Mouse (Mus musculus) neural tube, embryonic 15.5 days (tissue): ENCODE measurements around the gene Olfr76. TPM values are rescaled to one million over a fixed set of nuclear protein-coding genes. Genes with fewer than 3 reads are reported as not detected.
"Not testable (repeated sequence)": the region's sequence is repeated elsewhere in the genome, so short reads cannot be mapped to it uniquely, and the experiment has no call there.

Source experiments
- ATAC-seq: fragments of 200-750 bp; cut with Nextera tagmentation; 2 replicates; pipeline ENCODE4 v1.8.0; 2017; ENCODE audit warnings: mild to moderate bottlenecking, moderate TSS enrichment, moderate library complexity; ENCODE audit not compliant: low FRiP score
- H3K27ac ChIP-seq: fragments of 300-500 bp; sonication (generic); replicated peaks from 2 replicates; pipeline ENCODE4 v1.5.1; 2015; ENCODE audit warnings: mild to moderate bottlenecking, inconsistent platforms
- H3K27me3 ChIP-seq: fragments of 300-500 bp; sonication (generic); replicated peaks from 2 replicates; pipeline ENCODE4 v1.6.1; 2015; ENCODE audit warnings: inconsistent platforms
- H3K36me3 ChIP-seq: fragments of 300-500 bp; sonication (generic); 2 replicates; pipeline ENCODE4 v1.6.1; 2015; ENCODE audit warnings: inconsistent platforms
- H3K4me1 ChIP-seq: fragments of 300-500 bp; sonication (generic); 2 replicates; pipeline ENCODE4 v1.6.1; 2015; ENCODE audit warnings: inconsistent platforms
- H3K4me2 ChIP-seq: fragments of 300-500 bp; sonication (generic); 2 replicates; pipeline ENCODE4 v1.6.1; 2015; ENCODE audit warnings: inconsistent platforms, mild to moderate bottlenecking, moderate library complexity
- H3K4me3 ChIP-seq: fragments of 300-500 bp; sonication (generic); replicated peaks from 2 replicates; pipeline ENCODE4 v1.5.1; 2015; ENCODE audit warnings: mild to moderate bottlenecking, inconsistent platforms
- H3K9ac ChIP-seq: fragments of 300-500 bp; sonication (generic); replicated peaks from 2 replicates; pipeline ENCODE4 v1.6.1; 2015; ENCODE audit warnings: mild to moderate bottlenecking, inconsistent platforms
- H3K9me3 ChIP-seq: fragments of 300-500 bp; sonication (generic); replicated peaks from 2 replicates; pipeline ENCODE4 v1.6.1; 2016; ENCODE audit warnings: inconsistent platforms
- WGBS: fragments of 180-500 bp; shearing (Covaris S2); methylation state at CpG from one replicate; pipeline ENCODE4 v1.1.7; 2015; ENCODE audit warnings: mixed read lengths; 5-methylcytosine and 5-hydroxymethylcytosine counted together
- polyA plus RNA-seq: library from polyadenylated mRNA; unstranded; fragments of >200 nt; fragmentation: Nextera tagmentation; extraction: Ambion mirVana; gene quantifications from 2 replicates; pipeline ENCODE4 v1.2.1, GENCODE M21; 2015

The Olfr76 gene
- not detected in 2 replicates for polyA plus RNA-seq

DNA sequence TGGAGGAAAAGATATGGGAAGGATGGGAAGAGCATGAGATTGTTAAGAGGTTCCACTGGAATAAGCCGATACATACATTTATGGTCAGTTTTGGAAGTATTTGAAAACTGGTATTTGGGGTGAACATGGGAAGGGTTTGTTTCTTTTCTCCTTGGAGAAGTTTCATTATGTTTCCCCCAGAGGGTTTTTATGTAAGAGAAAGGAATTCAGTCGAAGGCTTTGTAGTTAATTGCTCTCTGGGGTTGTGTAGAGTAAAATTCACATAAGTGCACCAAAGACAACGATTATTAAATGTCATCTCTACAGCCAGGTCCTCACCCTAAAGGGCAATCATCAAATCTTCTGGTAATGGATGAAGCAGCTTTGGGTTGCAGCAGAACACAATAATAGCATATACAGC lies at the start of gene Olfr76:
Gene Olfr76 (minus strand): TSS at position 101 of the 400 bp plus-strand sequence.
- Histone ChIP-seq H3K4me3 (no peak within 1 kb of the TSS), H3K9ac (no peak within 1 kb of the TSS), H3K27me3 (no peaks in the 10 kb centered on the region), H3K36me3 (no peaks in the 10 kb centered on the region), H3K4me1 (no peaks in the 10 kb centered on the region), H3K4me2 (no peak within 1 kb of the TSS), H3K9me3 (no peaks in the 10 kb centered on the region), H3K27ac (no peak within 1 kb of the TSS)
- 57% methylated on average over 3 of the region's 3 CpGs for WGBS
- no peak for ATAC-seq

DNA sequence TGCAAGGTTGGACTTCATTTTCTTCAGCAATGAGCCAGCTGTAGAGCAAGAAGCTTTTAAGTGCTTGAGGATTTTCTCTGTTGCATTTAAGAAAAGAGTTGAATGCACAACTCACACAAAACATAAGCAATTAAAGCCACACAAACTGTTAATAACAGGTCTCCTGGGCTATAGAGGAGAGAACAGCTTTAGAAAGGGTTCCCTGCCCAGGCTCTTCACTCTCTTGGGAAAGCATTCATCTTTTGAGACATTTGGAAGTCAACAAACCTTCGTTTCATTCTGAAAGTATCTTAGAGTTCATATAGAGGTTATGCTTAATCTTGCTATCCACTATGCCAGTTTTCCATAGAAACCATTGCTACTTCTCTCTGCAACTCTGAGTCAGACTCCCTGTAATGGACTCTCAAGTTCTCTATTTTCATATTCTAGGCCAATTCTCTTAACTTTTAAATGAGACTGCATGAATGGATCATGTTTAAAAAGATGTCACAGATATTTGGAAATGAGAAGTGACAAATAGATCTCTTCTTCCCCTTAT lies 47.1 kb upstream of the Olfr76 start, which contains the start of gene Olfr1555-ps1:
Gene Olfr1555-ps1 (minus strand): TSS at position 51 of the 538 bp plus-strand sequence.
- 57% methylated on average over 1 of the region's 1 CpGs for WGBS
- ATAC-seq, H3K27ac ChIP-seq, H3K36me3 ChIP-seq, H3K4me1 ChIP-seq, H3K9me3 ChIP-seq, H3K9ac ChIP-seq, H3K4me2 ChIP-seq, H3K27me3 ChIP-seq, H3K4me3 ChIP-seq: not testable (repeated sequence)

DNA sequence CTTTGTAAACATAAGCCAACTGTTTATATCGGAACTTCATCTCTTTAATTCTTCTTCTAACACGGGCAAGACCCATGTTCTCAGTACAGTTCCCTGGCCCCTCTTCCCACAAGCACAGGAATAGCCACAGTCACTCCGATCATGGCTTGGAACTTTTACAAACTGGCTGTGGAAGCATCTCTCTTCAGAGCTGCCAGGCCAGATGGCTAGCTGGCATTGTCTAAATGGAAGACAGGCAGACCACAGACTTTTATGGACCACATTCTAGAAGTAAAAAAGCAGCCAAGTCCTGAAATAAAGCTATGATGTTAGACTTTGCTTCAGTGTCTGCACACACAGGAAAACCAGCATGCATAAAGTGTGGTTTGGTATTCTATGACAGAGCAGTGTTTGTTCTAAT lies 22.4 kb upstream of the Olfr76 start:
- Histone ChIP-seq H3K27ac (no peak overlapping the region), H3K27me3 (no peaks in the 10 kb centered on the region), H3K4me2 (no peak overlapping the region), H3K9me3 (no peaks in the 10 kb centered on the region), H3K4me1 (0 out of 2 replicates have a peak, but pooled peaks cover 3% of the 10 kb centered on the region), H3K4me3 (no peak overlapping the region), H3K9ac (no peak overlapping the region), H3K36me3 (no peaks in the 10 kb centered on the region)
- no peak for ATAC-seq
- 88% methylated on average over 3 of the region's 3 CpGs for WGBS

DNA sequence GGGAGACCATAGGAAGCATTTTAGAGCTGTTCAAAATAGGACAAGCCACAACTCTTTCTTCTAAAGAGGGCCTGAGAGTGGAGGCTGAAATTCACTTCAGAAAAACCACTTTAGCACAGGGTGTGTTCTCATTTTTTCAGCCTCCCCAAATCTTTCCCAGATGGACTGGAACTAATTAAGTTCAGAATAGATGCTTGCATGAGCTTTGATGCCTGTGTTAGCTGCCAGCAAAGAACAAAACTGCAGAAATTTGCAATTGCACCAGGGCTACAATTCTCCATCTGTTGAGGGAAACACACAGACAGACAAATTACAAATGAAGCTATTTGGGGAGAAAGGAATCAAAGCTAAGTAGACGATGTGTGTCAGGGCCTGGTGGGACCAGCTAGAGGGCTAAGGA lies 20.4 kb upstream of the Olfr76 start:
- ATAC-seq: peak; percentile 69
- no peak overlapping the region for H3K9ac ChIP-seq
- 0 out of 2 replicates have a peak overlapping the region, but pooled peaks have one; percentile 24 for H3K27ac ChIP-seq
- H3K27me3 ChIP-seq: no peaks in the 10 kb centered on the region
- no peaks in the 10 kb centered on the region for H3K9me3 ChIP-seq
- 0 out of 2 replicates have a peak, but pooled peaks cover 3% of the 10 kb centered on the region for H3K4me1 ChIP-seq
- no peak overlapping the region for H3K4me2 ChIP-seq
- H3K4me3 ChIP-seq: no peak overlapping the region
- no peaks in the 10 kb centered on the region for H3K36me3 ChIP-seq
- WGBS: 31% methylated on average over 1 of the region's 1 CpGs

DNA sequence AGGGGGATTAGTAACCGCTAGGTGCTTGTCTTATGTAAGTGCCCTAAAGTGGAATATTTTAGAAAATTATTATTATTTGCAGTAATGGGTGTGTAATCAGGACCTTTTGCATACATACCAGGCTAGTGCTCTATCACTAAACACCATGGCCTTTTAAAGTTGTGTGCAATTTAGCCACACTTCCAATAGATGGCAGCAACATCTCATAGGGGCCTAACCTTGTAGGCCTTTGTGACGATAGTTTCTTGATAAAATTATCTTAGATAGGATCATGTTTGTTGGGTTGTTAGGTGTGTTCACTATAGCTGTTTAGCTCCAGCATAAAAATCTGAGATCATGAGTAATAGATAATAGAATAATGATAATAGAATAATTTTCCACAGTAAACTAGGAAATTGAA lies 11.3 kb upstream of the Olfr76 start:
- Histone ChIP-seq H3K4me1 (no peaks in the 10 kb centered on the region), H3K9me3 (no peaks in the 10 kb centered on the region), H3K27me3 (no peaks in the 10 kb centered on the region), H3K36me3 (no peaks in the 10 kb centered on the region), H3K4me3 (no peak overlapping the region), H3K9ac (no peak overlapping the region), H3K27ac (no peak overlapping the region), H3K4me2 (no peak overlapping the region)
- 38% methylated on average over 2 of the region's 2 CpGs for WGBS
- no peak for ATAC-seq

DNA sequence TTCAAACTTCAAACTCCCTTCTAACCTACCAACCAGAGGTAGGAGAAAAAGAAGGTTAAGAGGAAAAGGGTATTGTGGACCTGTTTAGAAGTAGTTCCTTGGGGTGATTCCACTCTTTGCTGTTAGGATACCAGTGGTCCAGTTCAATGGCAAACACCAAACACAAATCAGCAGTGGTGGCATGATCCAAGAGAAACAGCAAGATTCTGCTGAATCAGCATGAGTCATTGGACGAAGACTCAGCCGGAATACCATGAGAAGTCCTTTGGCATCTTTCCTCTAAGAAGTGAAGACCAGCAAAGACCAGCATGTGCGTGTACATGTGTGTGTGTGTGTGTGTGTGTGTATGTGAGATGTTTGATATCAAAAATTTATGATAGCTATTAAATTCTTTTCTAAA lies 6.5 kb downstream of the Olfr76 start:
- Histone ChIP-seq H3K4me1 (no peaks in the 10 kb centered on the region), H3K36me3 (no peaks in the 10 kb centered on the region), H3K4me2 (no peak overlapping the region), H3K9me3 (no peaks in the 10 kb centered on the region), H3K27me3 (no peaks in the 10 kb centered on the region), H3K27ac (no peak overlapping the region), H3K9ac (no peak overlapping the region), H3K4me3 (no peak overlapping the region)
- WGBS: 97% methylated on average over 3 of the region's 3 CpGs
- ATAC-seq: no peak

DNA sequence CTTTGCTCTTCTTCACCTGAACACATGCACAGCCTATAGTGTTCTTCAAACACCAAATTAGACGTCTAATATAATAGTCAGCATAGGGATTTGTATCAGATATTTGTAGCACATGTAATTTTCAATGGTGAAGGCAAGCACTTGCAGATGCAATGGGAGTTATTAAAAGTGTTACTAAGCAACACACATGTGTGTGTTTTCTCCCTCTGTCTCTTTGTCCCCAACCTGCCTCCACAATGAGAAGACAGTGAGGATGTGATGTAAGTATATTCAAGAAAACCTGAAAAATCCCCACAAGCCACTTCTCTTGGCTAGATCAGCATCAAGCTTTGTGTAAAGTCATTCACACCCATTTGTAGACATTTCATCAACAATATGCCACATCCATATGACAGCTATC lies 7.2 kb downstream of the Olfr76 start, which contains the start of gene Olfr1428:
Gene Olfr1428 (minus strand): TSS at position 101 of the 400 bp plus-strand sequence.
- no peak for ATAC-seq
- Histone ChIP-seq H3K9ac (no peak within 1 kb of the TSS), H3K27ac (no peak within 1 kb of the TSS), H3K9me3 (no peaks in the 10 kb centered on the region), H3K4me2 (no peak within 1 kb of the TSS), H3K27me3 (no peaks in the 10 kb centered on the region), H3K4me3 (no peak within 1 kb of the TSS), H3K36me3 (no peaks in the 10 kb centered on the region), H3K4me1 (no peaks in the 10 kb centered on the region)
- 83% methylated on average over 1 of the region's 1 CpGs for WGBS

DNA sequence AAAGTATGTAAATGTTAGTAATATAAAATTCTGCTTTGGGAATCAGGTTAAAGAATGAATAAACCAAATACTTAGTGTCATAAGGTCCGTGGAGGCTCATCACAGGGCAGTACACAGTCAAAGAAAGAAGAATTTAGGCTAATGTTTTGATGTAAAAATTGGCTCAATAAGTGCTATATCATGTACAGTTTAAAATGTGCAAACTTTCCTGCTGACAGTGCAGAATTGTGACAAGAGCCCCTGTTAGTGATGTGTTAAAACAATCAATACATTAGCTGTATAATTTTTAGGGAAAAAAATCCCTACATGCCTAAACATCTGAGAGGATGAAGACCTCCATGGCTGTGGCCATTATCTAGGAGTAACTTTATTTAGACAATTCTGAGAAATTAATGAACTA lies 9.2 kb downstream of the Olfr76 start:
- no peak for ATAC-seq
- Histone ChIP-seq H3K36me3 (no peaks in the 10 kb centered on the region), H3K9me3 (no peaks in the 10 kb centered on the region), H3K9ac (no peak overlapping the region), H3K27me3 (no peaks in the 10 kb centered on the region), H3K4me1 (no peaks in the 10 kb centered on the region), H3K4me2 (no peak overlapping the region), H3K27ac (no peak overlapping the region), H3K4me3 (no peak overlapping the region)
- WGBS: 82% methylated on average over 1 of the region's 1 CpGs

DNA sequence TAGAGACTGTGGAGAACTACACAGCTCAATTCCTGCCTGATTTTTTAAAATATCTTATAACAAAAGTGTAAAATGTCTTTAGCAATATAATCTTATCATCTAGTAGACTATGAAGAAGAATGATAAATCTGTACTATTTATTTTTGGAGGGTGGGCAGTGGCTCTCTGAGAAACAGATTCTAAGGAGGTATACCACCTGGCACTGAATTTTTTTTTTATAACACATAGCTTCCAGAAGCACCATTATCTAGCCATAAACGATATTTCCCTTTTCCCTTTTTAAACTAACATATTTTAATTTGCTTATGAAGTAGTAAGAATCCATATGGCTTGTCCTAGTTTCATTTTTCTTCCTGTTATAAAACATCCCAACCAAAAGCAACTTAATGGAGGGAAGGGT lies 18.5 kb downstream of the Olfr76 start:
- Histone ChIP-seq H3K27ac (no peak overlapping the region), H3K9me3 (no peaks in the 10 kb centered on the region), H3K36me3 (no peaks in the 10 kb centered on the region), H3K4me3 (no peak overlapping the region), H3K4me2 (no peak overlapping the region), H3K4me1 (no peaks in the 10 kb centered on the region), H3K27me3 (no peaks in the 10 kb centered on the region), H3K9ac (no peak overlapping the region)
- ATAC-seq: no peak
- 62% methylated on average over 1 of the region's 1 CpGs for WGBS

DNA sequence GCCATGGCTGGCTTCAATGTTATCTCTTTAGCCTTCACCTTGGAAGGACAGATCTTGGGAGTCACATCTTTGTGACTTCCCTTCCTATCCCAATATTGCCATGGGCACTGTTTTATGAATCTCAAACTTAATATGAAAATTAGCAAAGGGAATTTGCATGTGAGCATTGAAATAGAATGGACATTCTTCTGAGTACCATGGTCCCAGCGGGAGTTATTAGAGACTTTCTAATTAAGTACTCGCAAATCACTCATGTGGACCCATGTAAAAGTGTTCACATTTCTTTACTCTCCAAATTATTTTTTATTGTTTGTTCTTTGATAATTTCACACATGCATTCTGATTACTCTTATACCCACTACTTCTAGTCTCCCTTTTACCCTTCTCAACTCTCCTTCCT lies 19.8 kb downstream of the Olfr76 start, which contains the start of gene Olfr1427:
Gene Olfr1427 (minus strand): TSS at position 101 of the 400 bp plus-strand sequence.
- Histone ChIP-seq H3K36me3 (no peaks in the 10 kb centered on the region), H3K27ac (no peak within 1 kb of the TSS), H3K4me1 (no peaks in the 10 kb centered on the region), H3K9me3 (no peaks in the 10 kb centered on the region), H3K4me3 (no peak within 1 kb of the TSS), H3K27me3 (no peaks in the 10 kb centered on the region), H3K4me2 (no peak within 1 kb of the TSS), H3K9ac (no peak within 1 kb of the TSS)
- ATAC-seq: no peak
- WGBS: 90% methylated on average over 2 of the region's 2 CpGs

DNA sequence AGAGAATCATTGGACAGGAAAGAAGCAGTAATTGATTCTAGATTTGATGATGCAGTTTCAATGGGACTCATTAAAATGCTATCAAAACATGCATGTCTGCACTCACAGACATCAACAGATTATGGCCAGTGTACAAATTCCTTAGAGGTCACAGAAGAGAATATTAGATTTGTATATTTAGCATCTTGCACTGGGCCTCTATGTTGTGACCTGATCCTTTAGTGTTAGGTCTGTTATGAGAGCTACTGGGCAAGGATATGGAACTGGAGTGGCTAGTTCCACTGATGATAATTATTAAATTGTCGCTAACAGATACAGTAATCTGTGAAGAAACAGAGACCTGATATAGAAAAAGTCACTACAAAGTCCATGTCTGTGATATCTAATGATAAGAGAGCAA lies 31.1 kb downstream of the Olfr76 start, which contains the start of gene Olfr1426:
Gene Olfr1426 (minus strand): TSS at position 101 of the 400 bp plus-strand sequence.
- Histone ChIP-seq H3K4me2 (no peak within 1 kb of the TSS), H3K36me3 (no peaks in the 10 kb centered on the region), H3K27ac (no peak within 1 kb of the TSS), H3K9ac (no peak within 1 kb of the TSS), H3K27me3 (no peaks in the 10 kb centered on the region), H3K4me3 (no peak within 1 kb of the TSS), H3K4me1 (no peaks in the 10 kb centered on the region), H3K9me3 (no peaks in the 10 kb centered on the region)
- 81% methylated on average over 1 of the region's 1 CpGs for WGBS
- no peak for ATAC-seq

DNA sequence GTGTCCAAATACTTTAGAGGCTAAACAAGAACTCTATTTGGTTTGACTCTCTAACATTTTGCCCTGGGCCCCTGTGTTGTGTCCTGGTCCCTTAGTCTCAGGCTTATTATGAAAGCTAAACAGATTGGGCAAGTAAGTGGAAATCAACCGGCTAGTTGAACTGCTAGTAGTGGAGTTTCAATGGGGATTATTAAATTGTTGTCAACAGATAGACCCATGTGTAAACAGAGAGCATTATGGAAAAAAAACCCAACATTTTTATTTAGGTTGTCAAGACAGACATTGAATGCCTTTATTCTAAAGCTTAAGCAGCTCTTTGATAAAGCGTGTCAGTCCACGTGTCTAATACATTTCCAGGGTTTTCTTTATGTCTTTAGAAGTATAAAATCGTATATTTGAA lies 45.4 kb downstream of the Olfr76 start, which contains the start of gene Olfr1425:
Gene Olfr1425 (minus strand): TSS at position 101 of the 400 bp plus-strand sequence.
- not testable (repeated sequence) for H3K4me1 ChIP-seq, H3K9me3 ChIP-seq, H3K36me3 ChIP-seq, H3K27me3 ChIP-seq, ATAC-seq, H3K9ac ChIP-seq, H3K4me3 ChIP-seq, H3K27ac ChIP-seq, H3K4me2 ChIP-seq
- 84% methylated on average over 4 of the region's 4 CpGs for WGBS
